Mouse (Mus musculus) ES-E14 (cell line): ENCODE results near the gene Lmx1a.

Experiments used
- CHD2 ChIP-seq: IDR thresholded peaks from 2 replicates; pipeline ENCODE4 v1.6.1; 2014; ENCODE audit warnings: mild to moderate bottlenecking, low read depth, low read length, inconsistent platforms
- HCFC1 ChIP-seq: IDR thresholded peaks from 2 replicates; pipeline ENCODE4 v1.6.1; 2012; ENCODE audit warnings: low read length, inconsistent platforms, borderline replicate concordance; ENCODE audit not compliant: insufficient read depth
- MAFK ChIP-seq: IDR thresholded peaks from 2 replicates; pipeline ENCODE4 v1.6.1; 2014; ENCODE audit warnings: mild to moderate bottlenecking, low read depth, low read length, inconsistent platforms; ENCODE audit not compliant: insufficient read depth
- ZC3H11A ChIP-seq: IDR thresholded peaks from 2 replicates; pipeline ENCODE4 v1.6.1; 2012; ENCODE audit warnings: low read depth, mild to moderate bottlenecking, inconsistent platforms, low read length, borderline replicate concordance

GRCm38 (mm10) chr1:167679061-167679460 is 10.0 kb upstream of the Lmx1a start:
- TF ChIP-seq MAFK (no peak), ZC3H11A (no peak), HCFC1 (no peak), CHD2 (no peak)
